Mouse (Mus musculus) hindlimb bud, embryonic 11.5 days (tissue): ENCODE data around the gene Fam171a1.
"Not testable (repeated sequence)": the region's sequence is repeated elsewhere in the genome, so short reads cannot be mapped to it uniquely, and the experiment has no call there.

Source experiments
- DNase-seq: peaks from one replicate; pipeline ENCODE4 v3.0.0-alpha.2; 2012; ENCODE audit warnings: low read depth, low spot score; ENCODE audit errors: extremely low spot score

Gene Fam171a1

GRCm38 (mm10) chr2:3168719-3169402 is 54.8 kb downstream of the Fam171a1 start:
- DNase-seq: no peak

DNA sequence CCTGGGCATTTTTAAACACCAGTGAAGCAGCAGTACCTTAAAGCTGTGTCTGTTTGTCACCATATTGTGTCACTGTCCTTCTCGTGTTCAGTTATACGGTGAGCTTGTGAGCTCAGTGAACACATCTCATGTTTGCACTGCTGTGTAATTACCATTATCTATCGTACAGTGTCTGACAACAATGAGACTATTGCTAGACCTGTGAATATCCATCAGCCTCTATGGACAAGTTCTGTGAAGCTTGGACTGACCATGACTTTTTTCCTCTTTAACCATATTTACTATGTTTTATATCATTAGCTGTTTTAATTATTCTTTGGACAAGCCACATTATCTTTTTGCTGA is 55.4 kb downstream of the Fam171a1 start:
- no peak for DNase-seq

DNA sequence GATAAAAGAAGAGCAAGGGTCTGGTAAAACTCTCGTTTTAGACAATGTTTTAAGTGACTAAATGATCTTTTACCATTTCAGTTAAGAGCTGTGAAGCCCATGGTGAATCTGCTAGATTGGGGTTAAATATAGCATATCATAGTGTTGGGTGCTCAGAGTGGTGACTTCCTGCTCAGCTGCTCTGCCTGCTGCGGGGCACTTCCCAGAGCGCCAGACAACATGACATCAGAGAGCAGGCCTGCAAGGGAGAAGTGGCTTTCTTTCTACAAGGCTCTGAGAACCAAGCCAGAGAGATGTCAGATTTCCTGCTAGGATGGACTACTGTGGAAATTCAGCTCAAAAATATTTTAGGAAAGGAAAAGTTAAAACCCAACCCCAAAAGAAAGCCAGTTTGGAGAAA is 57.8 kb downstream of the Fam171a1 start:
- no peak for DNase-seq

DNA sequence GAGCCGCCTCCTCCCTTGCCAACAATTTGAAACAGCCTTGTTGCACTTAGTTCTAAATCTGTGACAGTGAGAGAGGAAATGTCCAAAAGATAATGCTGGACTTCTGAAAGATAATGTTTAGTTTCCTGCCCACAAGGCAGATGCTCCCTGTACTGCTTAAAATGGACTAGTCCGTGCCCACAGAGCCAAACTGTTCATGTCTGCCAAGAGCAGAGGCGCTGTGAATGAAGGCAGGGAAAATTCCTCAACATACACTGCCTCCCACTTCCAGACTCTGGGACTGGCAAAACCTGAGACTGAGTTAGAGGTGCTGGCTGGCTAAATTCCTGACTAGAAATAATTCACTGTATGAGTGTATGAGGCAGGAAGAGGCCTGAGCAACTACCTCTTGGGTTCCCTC is 58.6 kb downstream of the Fam171a1 start:
- DNase-seq: no peak

DNA sequence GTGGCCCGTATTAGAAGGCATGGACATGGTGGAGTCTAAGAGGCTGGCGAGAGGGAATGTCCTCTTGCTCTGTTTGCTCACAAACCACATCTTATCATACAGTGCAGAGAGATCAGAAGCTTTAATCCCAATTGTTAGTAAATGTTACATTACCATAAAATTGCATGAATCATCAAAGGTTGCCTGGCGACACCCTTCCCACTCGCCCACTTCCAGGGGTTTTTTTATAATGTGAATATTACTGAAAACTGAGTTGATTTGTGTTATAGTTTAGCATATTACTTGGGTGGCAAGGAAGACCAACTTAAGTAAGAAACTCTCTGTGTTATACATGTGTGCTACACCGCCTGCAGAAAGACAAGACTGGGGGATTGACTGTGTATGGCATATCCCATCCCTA is 60.9 kb downstream of the Fam171a1 start:
- DNase-seq: no peak

DNA sequence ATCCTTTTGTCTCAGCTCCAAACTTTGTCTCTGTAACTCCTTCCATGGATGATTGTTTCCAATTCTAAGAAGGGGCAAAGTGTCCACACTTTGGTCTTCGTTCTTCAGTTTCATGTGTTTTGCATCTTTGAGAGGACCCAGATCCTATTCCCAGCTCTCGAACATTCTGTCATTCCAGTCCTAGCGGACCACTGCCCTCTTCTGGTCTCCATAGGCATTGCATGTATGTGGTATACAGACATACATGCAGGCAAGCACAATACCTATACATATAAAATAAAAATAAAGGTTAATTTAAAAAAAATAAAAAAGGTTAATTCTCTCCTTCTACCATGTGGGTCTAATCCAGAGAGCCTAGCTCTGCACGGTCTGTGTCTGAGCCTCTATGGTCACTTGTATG is 62.0 kb downstream of the Fam171a1 start:
- not testable (repeated sequence) for DNase-seq

DNA sequence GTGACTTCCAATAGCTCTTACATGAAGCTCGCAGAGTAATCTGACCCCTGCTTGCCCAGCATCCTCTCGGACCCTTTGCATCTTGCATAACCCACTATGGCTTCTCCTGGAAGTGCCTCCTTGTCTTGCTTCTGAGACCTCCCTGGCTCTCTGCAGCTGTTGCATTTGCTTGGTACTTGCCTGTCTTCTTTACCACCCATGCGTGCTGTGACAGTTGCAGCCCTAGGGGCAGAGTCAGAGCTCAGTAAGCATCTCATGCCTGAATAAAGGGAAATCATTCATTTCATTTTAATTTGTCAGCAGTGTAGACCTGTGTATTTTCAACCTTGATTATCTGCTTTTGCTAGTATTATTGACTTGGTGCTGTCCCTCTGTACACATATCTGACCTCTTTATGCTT is 62.7 kb downstream of the Fam171a1 start:
- no peak for DNase-seq

GRCm38 (mm10) chr2:3180550-3180949 is 66.5 kb downstream of the Fam171a1 start:
- no peak for DNase-seq

- no peak for DNase-seq
These were observed 69.6 kb downstream of the Fam171a1 start for GRCm38 (mm10) chr2:3183656-3184055.

- no peak for DNase-seq
These were observed 71.3 kb downstream of the Fam171a1 start for GRCm38 (mm10) chr2:3185335-3185734.

- DNase-seq: no peak
These were observed 74.9 kb downstream of the Fam171a1 start for GRCm38 (mm10) chr2:3188745-3189475.

DNA sequence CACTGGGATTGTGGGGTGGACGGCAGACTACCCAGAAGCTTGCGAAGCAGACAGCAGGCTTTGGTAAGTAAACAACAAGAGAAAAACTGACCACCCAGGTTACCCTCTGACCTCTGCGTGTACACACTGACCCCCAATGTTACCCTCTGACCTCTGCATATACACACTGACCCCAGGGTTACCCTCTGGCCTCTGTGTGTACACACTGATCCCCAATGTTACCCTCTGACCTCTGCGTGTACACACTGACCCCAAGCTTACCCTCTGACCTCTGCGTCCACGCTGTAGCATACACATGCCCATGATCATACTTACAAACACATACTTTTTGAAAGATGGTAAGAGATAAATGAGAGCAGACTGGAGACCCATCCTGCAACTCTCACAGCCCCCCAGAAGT is 77.1 kb downstream of the Fam171a1 start:
- DNase-seq: no peak

- DNase-seq: no peak
These were observed 81.5 kb downstream of the Fam171a1 start for GRCm38 (mm10) chr2:3195511-3195910.

- DNase-seq: no peak
These were observed 86.4 kb downstream of the Fam171a1 start for GRCm38 (mm10) chr2:3200422-3200821.

DNA sequence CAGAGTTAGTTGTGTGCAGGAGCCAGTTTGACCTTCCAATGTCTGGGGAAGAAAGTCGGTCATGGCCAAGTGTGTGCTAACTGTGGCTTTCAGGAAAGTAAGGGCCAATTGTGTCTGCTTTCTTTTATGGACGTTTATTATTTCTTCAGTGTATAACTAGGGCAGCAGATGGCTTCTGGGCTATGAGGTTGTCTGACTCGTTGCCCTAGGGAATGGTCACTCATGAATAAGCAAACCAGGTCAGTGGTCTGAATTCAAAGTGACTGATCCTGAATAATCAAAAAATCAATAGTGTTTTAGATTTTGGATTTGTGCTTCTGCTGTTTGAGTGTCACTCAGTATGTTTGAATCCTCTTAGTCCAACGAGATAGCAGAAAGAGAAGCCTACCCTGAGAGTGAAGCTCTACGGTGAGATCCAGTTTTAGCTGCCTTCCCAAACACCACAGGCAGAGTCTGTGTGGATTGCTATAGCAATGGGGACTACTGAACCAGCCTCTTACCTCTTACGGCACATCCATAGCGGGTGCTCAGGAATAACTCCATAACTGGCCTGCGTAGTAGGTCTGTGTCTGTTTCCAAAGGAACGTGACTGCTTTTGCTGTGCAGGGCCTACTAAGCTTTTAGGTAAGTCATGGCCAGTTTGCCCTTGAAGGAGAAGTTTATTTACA is 93.1 kb downstream of the Fam171a1 start:
- no peak for DNase-seq

- no peak for DNase-seq
These were observed 101.5 kb downstream of the Fam171a1 start for GRCm38 (mm10) chr2:3215480-3215879.

DNA sequence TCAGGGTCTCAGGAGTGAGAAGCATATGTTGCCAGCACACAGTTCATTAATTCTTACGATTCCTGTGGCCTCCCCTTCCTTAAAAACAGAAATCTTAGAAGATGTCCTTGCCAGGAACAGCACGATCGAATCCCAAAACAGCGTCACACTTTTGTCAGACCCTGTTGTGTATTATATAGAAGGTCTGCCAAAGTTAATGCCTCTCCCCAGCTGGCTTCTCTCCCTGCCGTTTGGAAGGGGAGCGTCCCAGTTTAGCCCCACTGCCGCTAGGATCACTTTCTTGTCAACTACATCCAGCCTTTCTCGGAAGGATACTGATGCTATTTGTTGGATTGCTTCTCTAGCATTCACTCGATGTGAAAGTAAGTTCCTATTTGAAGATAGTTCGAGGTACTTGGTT is 102.6 kb downstream of the Fam171a1 start:
- DNase-seq: no peak

- DNase-seq: not testable (repeated sequence)
These were observed 103.6 kb downstream of the Fam171a1 start for GRCm38 (mm10) chr2:3217577-3217976.

DNA sequence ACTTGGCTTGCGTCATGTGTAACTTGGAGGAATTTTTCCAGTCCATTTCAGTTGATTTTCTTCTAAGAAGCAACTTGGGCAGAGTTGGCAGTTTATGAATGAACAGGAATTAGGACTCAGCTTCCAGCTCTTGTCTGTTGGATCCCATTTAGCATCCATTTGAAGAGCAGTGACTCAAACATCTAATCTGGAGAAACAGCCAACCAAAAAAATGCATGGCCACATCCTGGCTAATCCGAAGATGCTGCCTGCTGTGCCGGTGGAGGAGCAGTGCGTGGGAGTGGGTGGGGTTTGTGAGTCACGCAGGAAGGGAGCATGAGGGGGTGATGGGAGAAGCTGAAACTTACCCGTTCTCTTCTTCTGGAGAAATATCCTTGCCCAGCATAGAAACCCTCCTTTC is 104.2 kb downstream of the Fam171a1 start:
- DNase-seq: no peak

DNA sequence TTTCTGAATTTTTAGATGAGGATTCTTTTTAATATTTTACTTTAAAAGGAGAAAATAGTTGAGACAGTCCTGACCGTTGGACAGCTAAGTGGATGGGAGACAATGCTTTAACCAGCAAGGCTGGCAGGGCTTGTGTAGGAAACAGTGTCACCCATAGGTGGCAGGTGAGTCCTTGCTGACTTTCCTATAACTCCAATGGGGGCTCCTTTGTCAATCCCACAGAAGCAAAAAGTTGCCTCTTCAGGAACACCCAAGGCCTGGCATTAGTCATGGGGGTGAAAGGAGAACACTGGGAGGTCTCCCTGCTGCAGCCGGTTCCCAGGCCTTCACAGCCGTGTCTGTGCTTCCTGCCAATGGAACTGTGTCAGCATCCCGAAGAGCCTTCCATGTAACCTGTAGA is 114.5 kb downstream of the Fam171a1 start:
- DNase-seq: no peak

DNA sequence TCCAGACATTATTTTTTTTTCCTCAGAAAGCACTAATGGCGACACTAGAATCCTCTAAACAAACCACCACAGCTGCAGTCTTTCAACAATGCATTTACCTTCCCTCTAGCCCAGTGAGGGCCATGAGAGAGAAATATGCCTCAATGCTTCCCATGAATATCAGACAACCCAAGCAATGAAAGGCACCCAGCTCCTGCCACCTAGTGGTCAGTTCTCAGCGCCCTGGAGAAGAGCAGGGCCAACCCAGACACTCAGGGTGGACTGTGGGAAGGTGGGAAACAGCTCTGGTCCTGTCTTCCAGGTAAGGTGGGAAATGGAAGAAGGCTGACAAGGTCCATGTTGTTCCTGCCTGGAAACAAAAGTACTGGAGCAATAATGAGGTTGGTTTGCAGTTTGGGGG is 115.0 kb downstream of the Fam171a1 start:
- no peak for DNase-seq

DNA sequence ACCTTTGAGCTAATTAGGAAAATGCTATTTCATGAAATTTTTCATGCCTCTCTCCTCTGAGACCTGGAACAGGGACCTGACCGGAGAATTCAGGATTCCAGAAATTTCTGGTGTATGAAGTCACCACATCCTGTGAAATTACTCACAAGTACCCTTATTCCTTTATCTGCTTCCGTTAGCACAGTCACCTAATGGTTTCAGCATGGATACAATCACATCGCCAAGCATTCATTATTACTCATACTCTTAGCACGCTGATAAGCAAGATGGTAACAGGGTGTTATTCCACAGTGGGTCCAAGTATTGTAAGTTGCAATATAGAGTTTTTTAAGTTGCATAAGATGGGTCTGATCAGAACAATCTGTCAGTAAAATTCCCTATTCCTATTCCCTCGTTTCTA is 125.2 kb downstream of the Fam171a1 start:
- DNase-seq: no peak
